Mouse (Mus musculus): ENCODE measurements around the gene Clec11a.

DNA sequence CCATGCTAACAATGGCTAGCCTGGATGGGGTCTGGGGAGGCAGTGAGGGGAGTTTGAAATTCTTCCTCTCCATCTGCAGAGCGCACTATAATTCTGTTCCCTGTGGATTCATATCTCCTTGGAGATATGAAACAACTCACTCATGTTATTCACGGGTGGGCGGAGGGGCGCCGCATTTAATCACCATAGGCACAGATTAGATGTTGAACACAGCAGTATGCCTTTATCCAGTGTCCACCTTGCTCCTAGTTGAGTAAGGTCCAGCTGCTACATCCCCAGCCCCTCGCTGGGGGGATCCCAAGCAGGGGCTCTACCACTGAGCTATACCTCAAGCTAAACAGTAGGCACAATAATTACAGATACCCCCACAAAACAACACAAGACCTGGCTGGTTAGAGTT is 48.7 kb upstream of the Clec11a start:
- no peak for TF ChIP-seq CTCF (IDR thresholded peaks at IDR 0.05; ENCODE audit: insufficient read depth, low read depth, low read length)
- no peak for TF ChIP-seq POLR2A (IDR thresholded peaks at IDR 0.05; ENCODE audit: insufficient read depth, low read depth, low read length)

Measured in olfactory bulb, adult 2 months (tissue).